ENCODE assay signal across 16 mouse cellular contexts in the genomic region with DNA sequence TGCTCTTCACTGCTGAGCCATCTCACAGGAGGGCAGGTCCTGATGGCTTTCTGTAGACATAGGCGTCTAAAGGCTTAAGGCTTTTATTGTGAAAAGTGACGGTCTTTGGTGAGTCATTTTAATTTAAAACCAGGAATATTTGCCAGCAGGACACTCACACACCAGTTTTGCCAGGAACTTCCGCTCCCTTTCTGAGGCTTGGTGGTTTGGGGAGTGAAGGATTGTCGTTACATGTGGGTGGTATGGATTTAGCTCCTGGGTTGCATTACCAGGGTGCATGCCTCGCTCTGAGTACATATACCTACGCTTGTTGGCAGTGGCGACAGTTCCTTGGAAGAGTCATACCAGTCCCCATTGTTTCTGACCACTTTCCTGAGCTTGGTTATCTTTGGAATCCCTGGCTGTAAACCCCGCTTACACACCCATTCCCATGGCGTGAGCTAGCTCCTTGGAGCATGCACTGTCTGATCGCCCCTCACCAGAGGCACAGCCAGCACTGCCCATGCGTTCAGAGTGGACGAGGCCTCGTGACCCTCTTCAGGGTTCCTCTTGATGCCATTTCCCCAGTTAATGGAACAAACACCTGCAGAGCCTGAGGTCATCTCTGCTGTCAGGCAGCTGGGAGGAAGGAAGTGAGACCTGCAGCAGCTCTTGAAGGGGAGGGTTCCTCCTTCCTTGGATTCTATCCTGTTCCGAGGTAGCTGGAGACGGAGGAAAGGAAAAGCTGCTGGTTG. TPM values are rescaled to one million over a fixed set of nuclear protein-coding genes. Genes with fewer than 3 reads are reported as not detected.
DNase-seq lines count a peak whose midpoint lies in the region; ATAC-seq and TF ChIP-seq lines count a peak whose summit lies in the region.
"Had no signal": no experiment of that assay in that cellular context is flagged by ENCODE, and none has a peak within 500 bp of the region (broad histone marks: within the 10 kb centered on the region; RNA-seq: fewer than 3 reads in every experiment).

No protein-coding gene starts in this region.

- H3K4me2 ChIP-seq in hindbrain, embryonic 13.5 days, result no peak overlapping the region
- H3K4me2 ChIP-seq in hindbrain, embryonic 11.5 days (replicated peaks; ENCODE audit: low read depth, low read length), result no peak overlapping the region
- no peak overlapping the region for H3K4me2 ChIP-seq in neural tube, embryonic 13.5 days
- H3K4me2 ChIP-seq in heart, embryonic 15.5 days, result no peak overlapping the region
- no peak overlapping the region for H3K4me2 ChIP-seq in stomach, postnatal 0 days (replicated peaks; ENCODE audit: low read depth)
- no peak overlapping the region for H3K4me2 ChIP-seq in hindbrain, postnatal 0 days (ENCODE audit: low read depth, low read length)
- H3K4me2 ChIP-seq: liver, embryonic 11.5 days; neural tube, embryonic 12.5 days had no signal

- no peak for TF ChIP-seq EP300 in stomach, postnatal 0 days (optimal IDR thresholded peaks at IDR 0.05)

- no peak overlapping the region for H3K4me3 ChIP-seq in hindbrain, embryonic 13.5 days
- no peak overlapping the region for H3K4me3 ChIP-seq in hindbrain, embryonic 11.5 days (ENCODE audit: low read depth, low read length)
- no peak overlapping the region for H3K4me3 ChIP-seq in neural tube, embryonic 13.5 days
- no peak overlapping the region for H3K4me3 ChIP-seq in heart, embryonic 15.5 days
- no peak overlapping the region for H3K4me3 ChIP-seq in stomach, postnatal 0 days (ENCODE audit: low read depth, low read length)
- no peak overlapping the region for H3K4me3 ChIP-seq in hindbrain, postnatal 0 days (ENCODE audit: low read length)
- H3K4me3 ChIP-seq: midbrain, embryonic 10.5 days; neural tube, embryonic 12.5 days had no signal

- peak overlapping the region; percentile 43; the same call in 1 of the 2 replicates for H3K9ac ChIP-seq in hindbrain, embryonic 13.5 days
- no peak overlapping the region for H3K9ac ChIP-seq in hindbrain, embryonic 11.5 days (ENCODE audit: low read depth, low read length)
- no peak overlapping the region for H3K9ac ChIP-seq in neural tube, embryonic 13.5 days
- no peak overlapping the region for H3K9ac ChIP-seq in heart, embryonic 15.5 days
- no peak overlapping the region for H3K9ac ChIP-seq in stomach, postnatal 0 days (ENCODE audit: low read length)
- no peak overlapping the region for H3K9ac ChIP-seq in hindbrain, postnatal 0 days (replicated peaks; ENCODE audit: low read length)
- H3K9ac ChIP-seq: neural tube, embryonic 12.5 days had no signal

- DNase-seq in hindbrain, embryonic 11.5 days (ENCODE audit: low spot score), result no peak
- no peak for DNase-seq in neural tube, embryonic 10.5 days (ENCODE audit: extremely low spot score, low spot score)
- DNase-seq in stomach, postnatal 0 days (ENCODE audit: low spot score), result no peak
- DNase-seq in hindbrain, postnatal 0 days (ENCODE audit: low spot score), result no peak
- no peak for DNase-seq in left cerebral cortex, adult 8-10 months (ENCODE audit: low spot score in 2 of 2)
- DNase-seq: cerebellum, adult 2 months; layer of hippocampus, postnatal 36 days; thymus, postnatal 36 days had no signal

- no peaks in the 10 kb centered on the region for H3K27me3 ChIP-seq in hindbrain, embryonic 13.5 days
- no peaks in the 10 kb centered on the region for H3K27me3 ChIP-seq in hindbrain, embryonic 11.5 days (ENCODE audit: control insufficient read depth, insufficient read depth, low read length)
- no peaks in the 10 kb centered on the region for H3K27me3 ChIP-seq in neural tube, embryonic 13.5 days
- H3K27me3 ChIP-seq in heart, embryonic 15.5 days, result no peaks in the 10 kb centered on the region
- no peaks in the 10 kb centered on the region for H3K27me3 ChIP-seq in stomach, postnatal 0 days (ENCODE audit: control insufficient read depth, insufficient read depth, low read length)
- no peaks in the 10 kb centered on the region for H3K27me3 ChIP-seq in hindbrain, postnatal 0 days (ENCODE audit: insufficient read depth, low read length)
- H3K27me3 ChIP-seq: neural tube, embryonic 12.5 days had no signal

- no peak for ATAC-seq in hindbrain, embryonic 13.5 days (ENCODE audit: low FRiP score)
- ATAC-seq in hindbrain, embryonic 11.5 days (ENCODE audit: low FRiP score), result no peak
- ATAC-seq in neural tube, embryonic 13.5 days (ENCODE audit: low read depth), result no peak
- ATAC-seq in heart, embryonic 15.5 days (replicated peaks; ENCODE audit: insufficient number of reproducible peaks, insufficient read depth, low FRiP score, low read depth), result no peak
- no peak for ATAC-seq in stomach, postnatal 0 days (ENCODE audit: low FRiP score, low TSS enrichment)
- ATAC-seq in hindbrain, postnatal 0 days, result no peak

- no peak for TF ChIP-seq CTCF in stomach, postnatal 0 days (IDR thresholded peaks at IDR 0.05; ENCODE audit: low read depth)
- no peak for TF ChIP-seq CTCF in hindbrain, postnatal 0 days (IDR thresholded peaks at IDR 0.05; ENCODE audit: low read depth)

- WGBS in hindbrain, embryonic 13.5 days, result 88% methylated on average over 15 of the region's 15 CpGs
- 84% methylated on average over 15 of the region's 15 CpGs for WGBS in hindbrain, embryonic 11.5 days
- 83% methylated on average over 15 of the region's 15 CpGs for WGBS in neural tube, embryonic 13.5 days
- WGBS in heart, embryonic 15.5 days, result 64% methylated on average over 15 of the region's 15 CpGs
- WGBS in stomach, postnatal 0 days, result 61% methylated on average over 15 of the region's 15 CpGs
- WGBS in hindbrain, postnatal 0 days, result 77% methylated on average over 15 of the region's 15 CpGs

- H3K9me3 ChIP-seq in hindbrain, embryonic 13.5 days, result no peaks in the 10 kb centered on the region
- H3K9me3 ChIP-seq in hindbrain, embryonic 11.5 days (ENCODE audit: control insufficient read depth, low read length), result no peaks in the 10 kb centered on the region
- H3K9me3 ChIP-seq in neural tube, embryonic 13.5 days, result no peaks in the 10 kb centered on the region
- H3K9me3 ChIP-seq in heart, embryonic 15.5 days (replicated peaks), result no peaks in the 10 kb centered on the region
- no peaks in the 10 kb centered on the region for H3K9me3 ChIP-seq in stomach, postnatal 0 days (ENCODE audit: control insufficient read depth, low read length)
- H3K9me3 ChIP-seq in hindbrain, postnatal 0 days (ENCODE audit: low read length), result no peaks in the 10 kb centered on the region
- H3K9me3 ChIP-seq: midbrain, embryonic 10.5 days; neural tube, embryonic 12.5 days had no signal

- no peaks in the 10 kb centered on the region for H3K36me3 ChIP-seq in hindbrain, embryonic 13.5 days
- no peaks in the 10 kb centered on the region for H3K36me3 ChIP-seq in hindbrain, embryonic 11.5 days (ENCODE audit: control insufficient read depth, insufficient read depth, low read length)
- H3K36me3 ChIP-seq in neural tube, embryonic 13.5 days, result no peaks in the 10 kb centered on the region
- no peaks in the 10 kb centered on the region for H3K36me3 ChIP-seq in heart, embryonic 15.5 days
- H3K36me3 ChIP-seq in stomach, postnatal 0 days (ENCODE audit: control insufficient read depth, insufficient read depth, low read length), result no peaks in the 10 kb centered on the region
- no peaks in the 10 kb centered on the region for H3K36me3 ChIP-seq in hindbrain, postnatal 0 days (ENCODE audit: insufficient read depth, low read length)
- H3K36me3 ChIP-seq: neural tube, embryonic 12.5 days had no signal

- H3K4me1 ChIP-seq in hindbrain, embryonic 13.5 days (replicated peaks), result peaks cover 26% of the 10 kb centered on the region
- no peaks in the 10 kb centered on the region for H3K4me1 ChIP-seq in hindbrain, embryonic 11.5 days (replicated peaks; ENCODE audit: control insufficient read depth, insufficient read depth, low read length)
- H3K4me1 ChIP-seq in neural tube, embryonic 13.5 days (replicated peaks), result peaks cover 31% of the 10 kb centered on the region
- peaks cover 56% of the 10 kb centered on the region for H3K4me1 ChIP-seq in heart, embryonic 15.5 days (replicated peaks)
- 0 out of 2 replicates have a peak, but pooled peaks cover 3% of the 10 kb centered on the region for H3K4me1 ChIP-seq in stomach, postnatal 0 days (replicated peaks; ENCODE audit: control insufficient read depth, insufficient read depth)
- 0 out of 2 replicates have a peak, but pooled peaks cover 8% of the 10 kb centered on the region for H3K4me1 ChIP-seq in hindbrain, postnatal 0 days (ENCODE audit: insufficient read depth, low read length)

- H3K27ac ChIP-seq in hindbrain, embryonic 13.5 days, result no peak overlapping the region
- H3K27ac ChIP-seq in hindbrain, embryonic 11.5 days (ENCODE audit: low read depth, low read length), result no peak overlapping the region
- H3K27ac ChIP-seq in neural tube, embryonic 13.5 days (replicated peaks), result 0 out of 2 replicates have a peak overlapping the region, but pooled peaks have one; percentile 38
- H3K27ac ChIP-seq in heart, embryonic 15.5 days, result peak overlapping the region; percentile 28
- 0 out of 2 replicates have a peak overlapping the region, but pooled peaks have one; percentile 40 for H3K27ac ChIP-seq in stomach, postnatal 0 days (replicated peaks)
- no peak overlapping the region for H3K27ac ChIP-seq in hindbrain, postnatal 0 days
- H3K27ac ChIP-seq: midbrain, embryonic 10.5 days; neural tube, embryonic 12.5 days had no signal

RNA-seq across cellular contexts. Expression of gene Ctnnbip1, which starts 9.8 kb away (rescaled TPM):
- 85.3 and 85.4 TPM in 2 replicates for polyA plus RNA-seq in hindbrain, embryonic 13.5 days (2015; fragmentation: Nextera tagmentation; extraction: Ambion mirVana)
- polyA plus RNA-seq in hindbrain, embryonic 11.5 days (2014; fragmentation: Nextera tagmentation; extraction: Ambion mirVana), result 63.4 and 65.2 TPM in 2 replicates
- polyA plus RNA-seq in neural tube, embryonic 13.5 days (2015; fragmentation: Nextera tagmentation; extraction: Ambion mirVana), result 78.3 and 79.0 TPM in 2 replicates
- 34.7 and 38.0 TPM in 2 replicates for polyA plus RNA-seq in heart, embryonic 15.5 days (2015; fragmentation: Nextera tagmentation; extraction: Ambion mirVana)
- 60.1 and 69.5 TPM in 2 replicates for polyA plus RNA-seq in stomach, postnatal 0 days (2015; fragmentation: Nextera tagmentation; extraction: Ambion mirVana)
- 94.1 and 112 TPM in 2 replicates for total RNA-seq in hindbrain, postnatal 0 days (2014; rRNA removed)
- 105 and 109 TPM in 2 replicates for polyA plus RNA-seq in hindbrain, postnatal 0 days (2015; fragmentation: Nextera tagmentation; extraction: Ambion mirVana)
- total RNA-seq in left cerebral cortex, adult 8-10 months (2022), result 10 to 100 TPM; 29.0 to 40.0 (median 33.0) TPM

RNA-seq across cellular contexts. Expression of gene Lzic, which starts 42.8 kb away (rescaled TPM):
- polyA plus RNA-seq in hindbrain, embryonic 13.5 days (2015; fragmentation: Nextera tagmentation; extraction: Ambion mirVana), result 42.4 and 45.1 TPM in 2 replicates
- 48.4 and 54.8 TPM in 2 replicates for polyA plus RNA-seq in hindbrain, embryonic 11.5 days (2014; fragmentation: Nextera tagmentation; extraction: Ambion mirVana)
- 44.7 and 47.7 TPM in 2 replicates for polyA plus RNA-seq in neural tube, embryonic 13.5 days (2015; fragmentation: Nextera tagmentation; extraction: Ambion mirVana)
- polyA plus RNA-seq in heart, embryonic 15.5 days (2015; fragmentation: Nextera tagmentation; extraction: Ambion mirVana), result 29.8 and 30.6 TPM in 2 replicates
- 18.9 and 22.5 TPM in 2 replicates for polyA plus RNA-seq in stomach, postnatal 0 days (2015; fragmentation: Nextera tagmentation; extraction: Ambion mirVana)
- total RNA-seq in hindbrain, postnatal 0 days (2014; rRNA removed), result 32.2 and 33.5 TPM in 2 replicates
- polyA plus RNA-seq in hindbrain, postnatal 0 days (2015; fragmentation: Nextera tagmentation; extraction: Ambion mirVana), result 33.5 and 34.8 TPM in 2 replicates
- total RNA-seq in left cerebral cortex, adult 8-10 months (2022), result 10 to 100 TPM; 16.0 to 21.7 (median 19.5) TPM

RNA-seq across cellular contexts. Expression of gene Nmnat1, which starts 42.8 kb away (rescaled TPM):
- polyA plus RNA-seq in hindbrain, embryonic 13.5 days (2015; fragmentation: Nextera tagmentation; extraction: Ambion mirVana), result 9.2 and 10.3 TPM in 2 replicates
- polyA plus RNA-seq in hindbrain, embryonic 11.5 days (2014; fragmentation: Nextera tagmentation; extraction: Ambion mirVana), result 15.5 and 16.9 TPM in 2 replicates
- polyA plus RNA-seq in neural tube, embryonic 13.5 days (2015; fragmentation: Nextera tagmentation; extraction: Ambion mirVana), result 8.7 and 11.0 TPM in 2 replicates
- polyA plus RNA-seq in heart, embryonic 15.5 days (2015; fragmentation: Nextera tagmentation; extraction: Ambion mirVana), result 11.5 and 12.7 TPM in 2 replicates
- 6.1 and 6.5 TPM in 2 replicates for polyA plus RNA-seq in stomach, postnatal 0 days (2015; fragmentation: Nextera tagmentation; extraction: Ambion mirVana)
- total RNA-seq in hindbrain, postnatal 0 days (2014; rRNA removed), result 8.4 and 9.9 TPM in 2 replicates
- 7.1 and 7.8 TPM in 2 replicates for polyA plus RNA-seq in hindbrain, postnatal 0 days (2015; fragmentation: Nextera tagmentation; extraction: Ambion mirVana)
- total RNA-seq in left cerebral cortex, adult 8-10 months (2022), result 10 to 100 TPM in 1 of 4 experiments, 1 to 10 TPM in 3; 7.3 to 11.1 (median 8.6) TPM

RNA-seq across cellular contexts. Expression of gene Tmem274, which starts 50.6 kb away (rescaled TPM):
- polyA plus RNA-seq in hindbrain, embryonic 13.5 days (2015; fragmentation: Nextera tagmentation; extraction: Ambion mirVana), result 0.69 TPM in 1 of 2 replicates, not detected in the other
- polyA plus RNA-seq in hindbrain, embryonic 11.5 days (2014; fragmentation: Nextera tagmentation; extraction: Ambion mirVana), result not detected in 2 replicates
- polyA plus RNA-seq in neural tube, embryonic 13.5 days (2015; fragmentation: Nextera tagmentation; extraction: Ambion mirVana), result not detected in 2 replicates
- 0.35 and 0.48 TPM in 2 replicates for polyA plus RNA-seq in heart, embryonic 15.5 days (2015; fragmentation: Nextera tagmentation; extraction: Ambion mirVana)
- not detected in 2 replicates for polyA plus RNA-seq in stomach, postnatal 0 days (2015; fragmentation: Nextera tagmentation; extraction: Ambion mirVana)
- total RNA-seq in hindbrain, postnatal 0 days (2014; rRNA removed), result not detected in 2 replicates
- polyA plus RNA-seq in hindbrain, postnatal 0 days (2015; fragmentation: Nextera tagmentation; extraction: Ambion mirVana), result not detected in 2 replicates
- not detected for total RNA-seq in left cerebral cortex, adult 8-10 months (2022)
- total RNA-seq: CH12.LX; layer of hippocampus, postnatal 36 days had no signal
- polyA plus RNA-seq: frontal cortex, adult 2 months; liver, embryonic 11.5 days had no signal

RNA-seq across cellular contexts. Expression of gene Clstn1, which starts 58.5 kb away (rescaled TPM):
- 64.6 and 83.6 TPM in 2 replicates for polyA plus RNA-seq in hindbrain, embryonic 13.5 days (2015; fragmentation: Nextera tagmentation; extraction: Ambion mirVana)
- 33.0 and 42.6 TPM in 2 replicates for polyA plus RNA-seq in hindbrain, embryonic 11.5 days (2014; fragmentation: Nextera tagmentation; extraction: Ambion mirVana)
- 131 and 142 TPM in 2 replicates for polyA plus RNA-seq in neural tube, embryonic 13.5 days (2015; fragmentation: Nextera tagmentation; extraction: Ambion mirVana)
- 21.3 and 32.1 TPM in 2 replicates for polyA plus RNA-seq in heart, embryonic 15.5 days (2015; fragmentation: Nextera tagmentation; extraction: Ambion mirVana)
- 28.6 and 30.5 TPM in 2 replicates for polyA plus RNA-seq in stomach, postnatal 0 days (2015; fragmentation: Nextera tagmentation; extraction: Ambion mirVana)
- 590 and 603 TPM in 2 replicates for total RNA-seq in hindbrain, postnatal 0 days (2014; rRNA removed)
- 193 and 206 TPM in 2 replicates for polyA plus RNA-seq in hindbrain, postnatal 0 days (2015; fragmentation: Nextera tagmentation; extraction: Ambion mirVana)
- 1,000 to 10,000 TPM; 1,199 to 1,281 (median 1,221) TPM for total RNA-seq in left cerebral cortex, adult 8-10 months (2022)

Comparison
In these comparisons a context has a peak if more than half of its experiments do, and no peak if none do; other contexts are left out.
1. H3K27ac ChIP-seq: peak in neural tube, embryonic 13.5 days (single experiment), heart, embryonic 15.5 days (single experiment) and stomach, postnatal 0 days (single experiment); none in hindbrain, embryonic 13.5 days (single experiment), hindbrain, embryonic 11.5 days (single experiment) and hindbrain, postnatal 0 days (single experiment).